ENCODE assay signal across 8 mouse cellular contexts in genomic region chr15:103284066-103284465, GRCm38 (mm10). TPM values are rescaled to one million over a fixed set of nuclear protein-coding genes. Genes with fewer than 3 reads are reported as not detected.
A peak's percentile ranks its signal among the peaks of the same experiment; 100 is the strongest.
DNase-seq lines count a peak whose midpoint lies in the region; ATAC-seq and TF ChIP-seq lines count a peak whose summit lies in the region.

No protein-coding gene starts in this region.

- H3K79me2 ChIP-seq in heart, adult 2 months (replicated peaks; ENCODE audit: control insufficient read depth, insufficient read depth, low read length), result peaks cover 6% of the 10 kb centered on the region

- no peak overlapping the region for H3K4me2 ChIP-seq in lung, embryonic 14.5 days

- WGBS in heart, adult 2 months, result 72% methylated on average over 3 of the region's 3 CpGs
- 74% methylated on average over 3 of the region's 3 CpGs for WGBS in heart, embryonic 10.5 days
- WGBS in lung, embryonic 14.5 days, result 58% methylated on average over 3 of the region's 3 CpGs

- no peaks in the 10 kb centered on the region for H3K27me3 ChIP-seq in heart, adult 2 months (ENCODE audit: control insufficient read depth, insufficient read depth, low read length)
- no peaks in the 10 kb centered on the region for H3K27me3 ChIP-seq in heart, embryonic 10.5 days (ENCODE audit: insufficient read depth, poor library complexity, severe bottlenecking)
- no peaks in the 10 kb centered on the region for H3K27me3 ChIP-seq in lung, embryonic 14.5 days (ENCODE audit: insufficient read depth, low read length)

- TF ChIP-seq EP300 in heart, adult 2 months (IDR thresholded peaks at IDR 0.05; ENCODE audit: insufficient read depth, low read depth, low read length), result no peak

- H3K27ac ChIP-seq in heart, adult 2 months, result no peak overlapping the region
- no peak overlapping the region for H3K27ac ChIP-seq in heart, embryonic 10.5 days
- H3K27ac ChIP-seq in lung, embryonic 14.5 days (ENCODE audit: low read depth), result no peak overlapping the region

- H3K9me3 ChIP-seq in heart, embryonic 10.5 days, result no peaks in the 10 kb centered on the region
- no peaks in the 10 kb centered on the region for H3K9me3 ChIP-seq in lung, embryonic 14.5 days (ENCODE audit: low read depth, low read length)

- no peak for TF ChIP-seq POLR2A in heart, adult 2 months (IDR thresholded peaks at IDR 0.05; ENCODE audit: insufficient read depth, low read depth, low read length)

- H3K36me3 ChIP-seq in heart, adult 2 months (ENCODE audit: control insufficient read depth, insufficient read depth, low read length), result peaks cover 9% of the 10 kb centered on the region
- peaks cover 6% of the 10 kb centered on the region for H3K36me3 ChIP-seq in heart, embryonic 10.5 days
- H3K36me3 ChIP-seq in lung, embryonic 14.5 days (ENCODE audit: insufficient read depth), result peaks cover 15% of the 10 kb centered on the region

- no peak for DNase-seq in heart, adult 2 months
- DNase-seq in heart, embryonic 10.5 days (ENCODE audit: low spot score), result no peak
- peak; percentile 43 for DNase-seq in spleen, adult 12 weeks (ENCODE audit: low spot score)
- DNase-seq in spleen, postnatal 36 days (ENCODE audit: low spot score in 2 of 2), result no peak
- DNase-seq in cerebellum, postnatal 25 days, result peak; percentile 42 to 61
- peak; percentile 80 for DNase-seq in lung, embryonic 14.5 days
- no peak for DNase-seq in ovary, adult 18-20 months (ENCODE audit: low spot score)
- no peak for DNase-seq in layer of hippocampus, adult 18-20 months (ENCODE audit: low spot score in 2 of 2)

- no peak for ATAC-seq in lung, embryonic 14.5 days (ENCODE audit: insufficient read depth)

- no peak overlapping the region for H3K4me3 ChIP-seq in heart, adult 2 months
- H3K4me3 ChIP-seq in heart, embryonic 10.5 days, result no peak overlapping the region
- H3K4me3 ChIP-seq in lung, embryonic 14.5 days (ENCODE audit: low read depth, low read length), result no peak overlapping the region

- intact Hi-C loops in heart, adult 2 months (cut with DNase I), result loop anchor here (2.0 kb wide), 1 partner anchor 23 kb away; no protein-coding TSS in a partner anchor

- peak; percentile 73 for TF ChIP-seq CTCF in heart, adult 2 months (IDR thresholded peaks at IDR 0.05)
- TF ChIP-seq CTCF in lung, embryonic 14.5 days (IDR thresholded peaks at IDR 0.05; ENCODE audit: low read depth), result peak; percentile 69

- peaks cover 13% of the 10 kb centered on the region for H3K4me1 ChIP-seq in heart, adult 2 months (ENCODE audit: control insufficient read depth, insufficient read depth, low read length)
- peaks cover 16% of the 10 kb centered on the region for H3K4me1 ChIP-seq in heart, embryonic 10.5 days
- H3K4me1 ChIP-seq in lung, embryonic 14.5 days (ENCODE audit: insufficient read depth), result peaks cover 8% of the 10 kb centered on the region

- H3K9ac ChIP-seq in heart, adult 2 months (ENCODE audit: low read depth, low read length), result no peak overlapping the region
- no peak overlapping the region for H3K9ac ChIP-seq in lung, embryonic 14.5 days

RNA-seq across cellular contexts. Expression of gene Copz1, which starts 11.6 kb away (rescaled TPM):
- 10 to 100 TPM; 50.2 to 55.2 TPM for total RNA-seq in heart, adult 2 months (2021)
- polyA plus RNA-seq in heart, adult 2 months (2012; rRNA removed), result 58.7 and 96.8 TPM in 2 replicates
- polyA plus RNA-seq in heart, embryonic 10.5 days (2016; fragmentation: Nextera tagmentation; extraction: Ambion mirVana), result 220 and 264 TPM in 2 replicates
- 304 and 306 TPM in 2 replicates for polyA plus RNA-seq in lung, embryonic 14.5 days (2014; fragmentation: Nextera tagmentation; extraction: Ambion mirVana)
- total RNA-seq in layer of hippocampus, adult 18-20 months (2021), result 100 to 1,000 TPM in 1 of 2 experiments, 10 to 100 TPM in 1; 97.0 to 100 TPM

RNA-seq across cellular contexts. Expression of gene Nfe2, which starts 25.9 kb away (rescaled TPM):
- 1 to 10 TPM in 1 of 2 experiments, under 1 TPM in 1; 0.86 to 2.0 TPM for total RNA-seq in heart, adult 2 months (2021)
- polyA plus RNA-seq in heart, adult 2 months (2012; rRNA removed), result 1.6 and 1.9 TPM in 2 replicates
- polyA plus RNA-seq in heart, embryonic 10.5 days (2016; fragmentation: Nextera tagmentation; extraction: Ambion mirVana), result 15.2 and 19.4 TPM in 2 replicates
- 3.9 TPM in 2 replicates for polyA plus RNA-seq in lung, embryonic 14.5 days (2014; fragmentation: Nextera tagmentation; extraction: Ambion mirVana)
- not detected for total RNA-seq in layer of hippocampus, adult 18-20 months (2021)

RNA-seq across cellular contexts. Expression of gene Gpr84, which starts 26.3 kb away (rescaled TPM):
- not detected for total RNA-seq in heart, adult 2 months (2021)
- polyA plus RNA-seq in heart, adult 2 months (2012; rRNA removed), result 0.06 TPM in 1 of 2 replicates, not detected in the other
- 0.35 TPM in 1 of 2 replicates, not detected in the other for polyA plus RNA-seq in heart, embryonic 10.5 days (2016; fragmentation: Nextera tagmentation; extraction: Ambion mirVana)
- polyA plus RNA-seq in lung, embryonic 14.5 days (2014; fragmentation: Nextera tagmentation; extraction: Ambion mirVana), result 0.61 TPM in 1 of 2 replicates, not detected in the other
- total RNA-seq in layer of hippocampus, adult 18-20 months (2021), result under 1 TPM; 0.54 to 0.63 TPM

RNA-seq across cellular contexts. Expression of gene Hnrnpa1, which starts 43.8 kb away (rescaled TPM):
- total RNA-seq in heart, adult 2 months (2021), result 100 to 1,000 TPM; 143 to 149 TPM
- 59.4 and 109 TPM in 2 replicates for polyA plus RNA-seq in heart, adult 2 months (2012; rRNA removed)
- polyA plus RNA-seq in heart, embryonic 10.5 days (2016; fragmentation: Nextera tagmentation; extraction: Ambion mirVana), result 682 and 901 TPM in 2 replicates
- 1,022 and 1,035 TPM in 2 replicates for polyA plus RNA-seq in lung, embryonic 14.5 days (2014; fragmentation: Nextera tagmentation; extraction: Ambion mirVana)
- 100 to 1,000 TPM; 239 to 256 TPM for total RNA-seq in layer of hippocampus, adult 18-20 months (2021)

RNA-seq across cellular contexts. Expression of gene Cbx5, which starts 44.5 kb away (rescaled TPM):
- total RNA-seq in heart, adult 2 months (2021), result 10 to 100 TPM; 56.5 to 57.0 TPM
- 15.6 and 39.9 TPM in 2 replicates for polyA plus RNA-seq in heart, adult 2 months (2012; rRNA removed)
- 152 and 154 TPM in 2 replicates for polyA plus RNA-seq in heart, embryonic 10.5 days (2016; fragmentation: Nextera tagmentation; extraction: Ambion mirVana)
- 144 and 151 TPM in 2 replicates for polyA plus RNA-seq in lung, embryonic 14.5 days (2014; fragmentation: Nextera tagmentation; extraction: Ambion mirVana)
- total RNA-seq in layer of hippocampus, adult 18-20 months (2021), result 100 to 1,000 TPM; 174 to 190 TPM

Comparison
In these comparisons a context has a peak if more than half of its experiments do, and no peak if none do; other contexts are left out.
1. DNase-seq: peak in spleen, adult 12 weeks (single experiment), cerebellum, postnatal 25 days (2 of 2) and lung, embryonic 14.5 days (single experiment); none in heart, adult 2 months (0 of 2), heart, embryonic 10.5 days (single experiment), spleen, postnatal 36 days (0 of 2), ovary, adult 18-20 months (single experiment) and layer of hippocampus, adult 18-20 months (0 of 2).